Mouse (Mus musculus) forebrain, embryonic 11.5 days (tissue): Measurements from ENCODE around the gene Gm48552. TPM values are rescaled to one million over a fixed set of nuclear protein-coding genes. Genes with fewer than 3 reads are reported as not detected.

Source experiments
- ATAC-seq: fragments of 200-750 bp; cut with Nextera tagmentation; replicated peaks from 2 replicates; pipeline ENCODE4 v1.8.0; 2017; ENCODE audit warnings: moderate TSS enrichment; ENCODE audit not compliant: low FRiP score
- DNase-seq: peaks from one replicate; pipeline ENCODE4 v3.0.0-alpha.2; 2017; ENCODE audit warnings: low spot score
- H3K27ac ChIP-seq: fragments of 300-500 bp; sonication (generic); 2 replicates; pipeline ENCODE4 v1.5.1; 2014; ENCODE audit warnings: low read depth, low read length
- H3K27me3 ChIP-seq: fragments of 300-500 bp; sonication (generic); 2 replicates; pipeline ENCODE4 v1.6.1; 2014; ENCODE audit warnings: mild to moderate bottlenecking, low read length, mixed read lengths; ENCODE audit not compliant: control insufficient read depth, insufficient read depth
- H3K36me3 ChIP-seq: fragments of 300-500 bp; sonication (generic); 2 replicates; pipeline ENCODE4 v1.6.1; 2014; ENCODE audit warnings: mild to moderate bottlenecking, low read length, moderate library complexity, mixed read lengths; ENCODE audit not compliant: control insufficient read depth, insufficient read depth
- H3K4me1 ChIP-seq: fragments of 300-500 bp; sonication (generic); replicated peaks from 2 replicates; pipeline ENCODE4 v1.6.1; 2014; ENCODE audit warnings: low read length, mixed read lengths; ENCODE audit not compliant: control insufficient read depth, insufficient read depth
- H3K4me2 ChIP-seq: fragments of 300-500 bp; sonication (generic); 2 replicates; pipeline ENCODE4 v1.6.1; 2014; ENCODE audit warnings: low read depth, mild to moderate bottlenecking, low read length, moderate library complexity, mixed read lengths; ENCODE audit not compliant: severe bottlenecking
- H3K4me3 ChIP-seq: fragments of 300-500 bp; sonication (generic); 2 replicates; pipeline ENCODE4 v1.5.1; 2014; ENCODE audit warnings: low read depth, low read length
- H3K9ac ChIP-seq: fragments of 300-500 bp; sonication (generic); 2 replicates; pipeline ENCODE4 v1.6.1; 2014; ENCODE audit warnings: low read length
- H3K9me3 ChIP-seq: fragments of 300-500 bp; sonication (generic); 2 replicates; pipeline ENCODE4 v1.6.1; 2016; ENCODE audit warnings: low read length, mixed read lengths; ENCODE audit not compliant: control insufficient read depth
- WGBS: fragments of 180-500 bp; shearing (Covaris S2); extraction: QIAGEN DNeasy Blood & Tissue Kit; methylation state at CpG from one replicate; pipeline ENCODE4 v1.1.7; 2014; 5-methylcytosine and 5-hydroxymethylcytosine counted together
- polyA plus RNA-seq: library from polyadenylated mRNA; unstranded; fragments of >200 nt; fragmentation: Nextera tagmentation; extraction: Ambion mirVana; gene quantifications from 2 replicates; pipeline ENCODE4 v1.2.1, GENCODE M21; 2014

The Gm48552 gene
- polyA plus RNA-seq, 1 experiment from 2014 or later = 1.1 TPM

DNA sequence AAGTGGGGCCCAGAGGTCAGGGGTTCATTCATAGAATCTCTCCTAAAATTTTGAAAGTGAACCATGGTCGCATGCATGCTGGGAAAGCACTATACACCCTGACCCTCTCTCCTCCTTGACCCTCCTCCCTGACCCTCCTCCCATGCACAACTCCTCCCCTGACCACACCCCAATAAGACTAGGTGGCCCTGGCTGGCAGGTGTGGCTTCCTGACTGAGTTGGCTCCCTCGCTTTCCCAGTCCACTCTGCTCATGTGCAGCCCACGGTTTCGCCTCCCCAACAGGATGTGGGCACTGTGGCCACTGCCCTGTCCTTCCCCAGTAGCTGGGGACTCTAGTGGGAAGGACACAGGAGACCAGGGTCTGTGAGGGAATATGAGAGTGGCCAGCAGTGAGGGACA lies 21.5 kb downstream of the Gm48552 start:
- 75% methylated on average over 4 of the region's 4 CpGs for WGBS
- H3K27ac ChIP-seq = no peak overlapping the region
- H3K9me3 ChIP-seq = no peaks in the 10 kb centered on the region
- ATAC-seq = no peak
- no peak overlapping the region for H3K9ac ChIP-seq
- H3K4me2 ChIP-seq = no peak overlapping the region
- no peaks in the 10 kb centered on the region; the same call in 1 of the 2 replicates for H3K36me3 ChIP-seq
- H3K4me1 ChIP-seq = peaks cover 31% of the 10 kb centered on the region
- DNase-seq = no peak
- H3K27me3 ChIP-seq = peaks cover 25% of the 10 kb centered on the region
- H3K4me3 ChIP-seq = no peak overlapping the region

DNA sequence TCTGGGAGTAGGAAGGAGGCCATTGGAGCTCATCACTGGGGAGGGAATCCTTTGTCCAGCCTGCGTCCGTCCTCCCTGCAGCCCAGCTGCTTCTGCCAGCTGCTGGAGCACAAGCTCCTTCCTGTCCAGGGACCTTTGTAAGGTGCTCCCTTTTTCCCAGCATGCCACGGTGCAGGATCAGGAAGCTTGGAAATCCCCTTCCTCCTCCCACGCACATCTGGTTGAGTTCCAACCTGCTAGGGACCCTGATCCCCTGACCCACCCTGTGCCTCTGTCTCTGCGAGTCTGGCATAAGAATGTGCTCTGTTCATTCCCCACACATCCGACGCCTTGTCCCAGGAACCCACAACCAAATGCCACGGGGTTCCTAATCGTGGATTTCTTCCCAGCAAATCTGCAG lies 22.2 kb downstream of the Gm48552 start:
- H3K27me3 ChIP-seq = peaks cover 25% of the 10 kb centered on the region
- no peak overlapping the region for H3K4me2 ChIP-seq
- 83% methylated on average over 9 of the region's 9 CpGs for WGBS

DNA sequence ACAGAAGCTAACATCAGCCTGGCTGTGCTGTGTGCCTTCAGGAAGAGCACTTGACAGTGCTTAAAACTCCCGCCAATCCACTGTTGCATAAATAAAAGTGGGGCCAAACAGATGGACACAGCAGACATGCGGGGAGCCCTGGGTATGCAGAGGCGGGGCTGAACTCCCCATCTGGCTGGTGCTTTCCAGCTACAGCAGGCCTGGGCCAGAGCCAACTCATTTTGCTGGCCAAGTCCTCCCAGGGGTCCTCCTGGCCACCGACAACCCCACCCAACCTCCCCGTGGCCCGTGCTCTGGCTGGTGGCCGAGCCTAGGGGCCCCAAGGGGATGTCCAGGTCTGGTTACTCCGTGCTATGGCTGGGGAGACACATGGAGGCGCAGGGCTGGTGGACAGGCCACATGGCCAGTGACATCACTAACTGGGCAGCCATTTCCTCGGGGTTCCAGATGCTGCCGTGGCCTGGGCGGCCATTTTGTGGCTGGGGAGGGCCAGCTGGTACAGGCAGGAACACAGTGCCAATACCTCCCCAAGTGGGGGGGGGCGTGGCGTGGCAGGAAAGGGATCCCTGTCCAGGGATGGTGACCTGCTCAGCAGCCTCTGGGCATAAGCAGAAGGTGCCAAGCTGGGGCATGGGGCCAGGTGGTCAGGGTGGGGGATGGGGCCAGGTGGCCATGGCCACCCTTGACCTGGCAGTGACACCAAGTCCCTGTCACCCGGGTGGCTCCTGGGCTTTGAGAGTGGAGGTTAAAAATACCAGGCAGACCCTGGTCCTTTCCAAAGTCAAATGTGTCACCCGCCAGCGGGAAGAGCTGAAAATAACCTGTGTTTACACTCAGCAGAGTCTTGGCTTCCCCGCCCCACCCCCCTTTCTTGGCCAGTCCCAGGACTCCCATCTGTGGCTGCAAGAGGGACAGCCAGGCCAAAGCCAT lies 22.9 kb downstream of the Gm48552 start:
- Histone ChIP-seq H3K9me3 (no peaks in the 10 kb centered on the region), H3K36me3 (no peaks in the 10 kb centered on the region), H3K27me3 (peaks cover 19% of the 10 kb centered on the region), H3K4me3 (no peak overlapping the region), H3K27ac (peak overlapping the region; percentile 6; the same call in 1 of the 2 replicates), H3K4me1 (peaks cover 35% of the 10 kb centered on the region), H3K4me2 (no peak overlapping the region), H3K9ac (no peak overlapping the region; the same call in 1 of the 2 replicates)
- ATAC-seq (no peak), DNase-seq (no peak)
- 81% methylated on average over 18 of the region's 18 CpGs for WGBS

More for the DNA sequence above, 22.2 kb downstream of the Gm48552 start:
- no peak overlapping the region for H3K27ac ChIP-seq
- no peaks in the 10 kb centered on the region for H3K9me3 ChIP-seq
- ATAC-seq = no peak
- H3K4me1 ChIP-seq = peaks cover 31% of the 10 kb centered on the region
- no peak overlapping the region for H3K4me3 ChIP-seq
- no peak for DNase-seq
- H3K36me3 ChIP-seq = no peaks in the 10 kb centered on the region
- H3K9ac ChIP-seq = no peak overlapping the region

DNA sequence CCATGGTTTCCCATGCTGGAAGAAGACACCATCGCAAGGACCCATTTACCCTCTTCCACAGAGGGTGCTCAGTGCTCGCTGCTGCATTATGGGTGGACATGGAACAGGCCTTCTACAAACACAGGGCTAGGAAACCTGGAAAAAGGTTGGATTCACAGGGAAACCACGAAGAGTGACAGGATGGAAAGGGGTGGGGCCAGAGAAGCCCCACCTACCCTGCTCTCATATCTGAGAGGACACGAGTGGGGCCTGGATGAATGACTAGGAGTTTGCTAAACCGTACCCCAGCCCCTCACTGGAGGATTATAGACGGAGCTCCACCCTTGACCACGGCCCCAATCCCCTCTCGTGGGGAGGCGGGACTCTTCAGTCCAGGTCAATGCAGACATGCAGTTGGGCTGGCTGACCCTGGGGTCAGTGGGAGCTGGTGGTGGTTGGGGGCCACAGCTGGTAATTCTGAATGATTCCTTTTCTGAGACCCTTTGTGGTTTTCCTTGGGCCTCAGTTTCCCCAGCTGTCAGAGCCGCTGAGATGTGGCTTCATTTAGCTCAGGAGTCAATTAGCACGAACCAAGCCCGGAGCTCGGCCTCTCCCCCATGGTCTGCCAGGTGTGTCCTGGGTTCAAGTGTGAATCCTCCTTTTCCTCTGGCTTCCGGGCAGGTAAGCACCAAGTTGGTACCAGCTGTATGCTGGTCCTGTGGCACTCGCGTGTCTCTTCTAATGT lies 23.9 kb downstream of the Gm48552 start:
- WGBS = 80% methylated on average over 16 of the region's 16 CpGs
- H3K4me2 ChIP-seq = no peak overlapping the region
- no peak for ATAC-seq
- H3K9ac ChIP-seq = no peak overlapping the region
- peaks cover 9% of the 10 kb centered on the region for H3K27me3 ChIP-seq
- H3K36me3 ChIP-seq = no peaks in the 10 kb centered on the region
- peaks cover 42% of the 10 kb centered on the region for H3K4me1 ChIP-seq
- no peaks in the 10 kb centered on the region for H3K9me3 ChIP-seq
- no peak overlapping the region for H3K27ac ChIP-seq
- DNase-seq = no peak
- H3K4me3 ChIP-seq = no peak overlapping the region

DNA sequence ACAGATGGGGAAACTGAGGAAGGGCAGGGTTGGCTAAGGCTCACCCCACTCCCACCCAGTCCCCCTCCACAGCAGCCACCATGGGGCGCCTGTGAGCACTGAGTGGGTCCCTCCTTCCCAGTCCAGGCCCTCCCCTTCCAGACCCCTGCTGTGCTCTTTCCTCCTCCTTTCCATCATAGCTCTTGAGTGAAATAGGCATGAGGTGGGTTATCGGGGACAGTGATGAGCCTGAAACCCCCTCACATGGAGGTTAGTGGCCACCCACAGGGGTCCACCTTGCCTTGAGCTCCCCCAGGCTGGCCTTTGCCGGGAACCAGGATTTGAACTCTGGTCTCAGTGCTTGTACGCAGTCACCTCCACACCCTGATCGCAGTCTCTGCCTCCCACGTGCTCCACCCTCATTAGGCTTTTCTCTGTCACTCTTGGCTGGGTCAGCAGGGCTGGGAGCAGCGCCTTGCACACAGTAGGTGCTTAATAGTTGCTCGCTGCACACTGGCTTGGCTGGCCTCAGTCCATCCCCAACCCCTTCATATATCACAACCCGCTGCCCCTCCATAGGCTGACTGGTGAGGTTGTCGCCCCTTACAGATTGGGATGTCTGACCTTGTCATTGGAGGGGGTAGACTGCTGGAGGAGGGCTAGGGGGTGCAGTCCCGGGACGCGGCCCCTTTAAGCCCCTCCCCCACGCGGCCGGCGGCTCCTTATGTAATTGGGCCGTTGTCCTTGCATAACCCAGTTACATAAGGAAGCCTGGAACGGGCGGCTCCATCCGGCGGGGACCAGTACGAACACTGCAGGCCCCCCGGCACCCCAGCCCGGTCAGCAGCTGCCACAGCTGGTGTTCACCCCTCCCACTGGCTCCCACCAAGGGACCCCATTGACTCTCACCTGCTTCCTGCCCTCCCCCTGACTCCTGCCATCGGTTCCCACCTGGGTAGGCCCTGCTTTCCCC lies 24.8 kb downstream of the Gm48552 start:
- Histone ChIP-seq H3K27me3 (peaks cover under 1% of the 10 kb centered on the region; the same call in 1 of the 2 replicates), H3K4me1 (peaks cover 40% of the 10 kb centered on the region), H3K9ac (peak overlapping the region; percentile 53), H3K9me3 (no peaks in the 10 kb centered on the region), H3K27ac (0 out of 2 replicates have a peak overlapping the region, but pooled peaks have one; percentile 18), H3K4me3 (peak overlapping the region; percentile 12; the same call in 1 of the 2 replicates), H3K4me2 (peak overlapping the region; percentile 40), H3K36me3 (no peaks in the 10 kb centered on the region)
- DNase-seq (peak; percentile 81), ATAC-seq (no peak)
- 28% methylated on average over 26 of the region's 26 CpGs for WGBS

DNA sequence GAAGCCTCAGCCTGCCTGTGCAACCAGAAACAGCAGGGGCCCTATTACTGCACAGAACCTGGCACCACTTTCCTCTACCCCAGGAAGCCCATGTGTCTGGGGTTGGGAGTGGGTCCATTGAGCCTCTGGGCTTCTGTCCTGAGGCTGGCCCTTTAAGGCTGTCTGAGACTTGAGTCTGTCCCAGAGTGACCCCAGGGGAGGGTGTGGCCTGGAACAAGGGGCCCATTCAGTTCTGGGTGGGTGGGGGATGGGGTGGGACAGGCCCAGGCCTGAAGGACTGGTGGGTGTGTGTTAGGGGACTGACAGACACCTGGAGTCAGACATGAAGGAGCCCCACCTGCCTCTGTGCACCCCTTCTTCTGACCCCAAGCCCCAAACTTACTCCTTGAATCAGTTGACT lies 25.9 kb downstream of the Gm48552 start:
- Histone ChIP-seq H3K9ac (no peak overlapping the region; the same call in 1 of the 2 replicates), H3K4me1 (peaks cover 38% of the 10 kb centered on the region), H3K36me3 (no peaks in the 10 kb centered on the region; the same call in 1 of the 2 replicates), H3K9me3 (no peaks in the 10 kb centered on the region), H3K4me2 (no peak overlapping the region), H3K27me3 (no peaks in the 10 kb centered on the region), H3K4me3 (no peak overlapping the region), H3K27ac (no peak overlapping the region)
- ATAC-seq = no peak
- DNase-seq = peak; percentile 76

DNA sequence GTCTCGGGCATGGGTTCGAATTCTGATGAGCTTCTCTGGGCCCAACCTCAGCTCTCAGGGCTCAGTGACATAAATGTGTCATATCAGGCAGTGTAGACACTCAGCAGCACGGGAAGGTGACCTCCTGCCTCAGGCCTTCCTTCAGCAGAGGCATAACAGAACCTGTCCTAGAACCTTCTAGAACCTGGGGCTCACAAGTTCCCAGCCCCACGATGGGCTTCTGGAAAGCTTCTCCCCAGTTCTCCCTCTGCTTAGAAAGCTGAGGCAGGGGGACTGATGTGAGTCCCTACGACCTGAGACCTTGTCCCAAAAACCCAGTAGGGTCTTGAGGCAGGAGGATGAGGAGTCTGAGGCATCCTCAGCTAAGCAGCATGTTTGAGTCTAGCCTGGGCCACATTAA lies 26.3 kb downstream of the Gm48552 start:
- no peak overlapping the region for H3K4me3 ChIP-seq
- no peak overlapping the region for H3K4me2 ChIP-seq
- H3K4me1 ChIP-seq = peaks cover 36% of the 10 kb centered on the region
- H3K9ac ChIP-seq = no peak overlapping the region; the same call in 1 of the 2 replicates
- H3K36me3 ChIP-seq = no peaks in the 10 kb centered on the region; the same call in 1 of the 2 replicates
- H3K27ac ChIP-seq = no peak overlapping the region
- no peaks in the 10 kb centered on the region for H3K9me3 ChIP-seq
- 81% methylated on average over 5 of the region's 5 CpGs for WGBS
- no peaks in the 10 kb centered on the region for H3K27me3 ChIP-seq
- no peak for ATAC-seq
- no peak for DNase-seq
